Mouse (Mus musculus) intestine, postnatal 0 days (tissue): ENCODE results near the gene Glt6d1. TPM values are rescaled to one million over a fixed set of nuclear protein-coding genes. Genes with fewer than 3 reads are reported as not detected.
A peak's percentile ranks its signal among the peaks of the same experiment; 100 is the strongest.

ENCODE experiments used
- ATAC-seq: fragments of 200-750 bp; cut with Nextera tagmentation; 2 replicates; pipeline ENCODE4 v1.8.0; 2017; ENCODE audit warnings: mild to moderate bottlenecking, moderate TSS enrichment, moderate library complexity
- H3K27ac ChIP-seq: fragments of 300-500 bp; sonication (generic); 2 replicates; pipeline ENCODE4 v1.5.1; 2014; ENCODE audit warnings: mild to moderate bottlenecking, low read depth, low read length, moderate library complexity
- H3K27me3 ChIP-seq: fragments of 300-500 bp; sonication (generic); replicated peaks from 2 replicates; pipeline ENCODE4 v1.6.1; 2014; ENCODE audit warnings: low read length, mixed read lengths; ENCODE audit not compliant: control insufficient read depth, insufficient read depth
- H3K36me3 ChIP-seq: fragments of 300-500 bp; sonication (generic); 2 replicates; pipeline ENCODE4 v1.6.1; 2014; ENCODE audit warnings: mild to moderate bottlenecking, moderate library complexity; ENCODE audit not compliant: control insufficient read depth, insufficient read depth
- H3K4me1 ChIP-seq: fragments of 300-500 bp; sonication (generic); replicated peaks from 2 replicates; pipeline ENCODE4 v1.6.1; 2014; ENCODE audit warnings: antibody characterized with exemption, low read length, mixed read lengths; ENCODE audit not compliant: control insufficient read depth, insufficient read depth
- H3K4me2 ChIP-seq: fragments of 300-500 bp; sonication (generic); replicated peaks from 2 replicates; pipeline ENCODE4 v1.6.1; 2014; ENCODE audit warnings: low read depth, mild to moderate bottlenecking, moderate library complexity
- H3K4me3 ChIP-seq: fragments of 300-500 bp; sonication (generic); 2 replicates; pipeline ENCODE4 v1.5.1; 2014; ENCODE audit warnings: low read depth, low read length
- H3K9ac ChIP-seq: fragments of 300-500 bp; sonication (generic); 2 replicates; pipeline ENCODE4 v1.6.1; 2014; ENCODE audit warnings: mild to moderate bottlenecking, low read depth, low read length
- H3K9me3 ChIP-seq: fragments of 300-500 bp; sonication (generic); 2 replicates; pipeline ENCODE4 v1.6.1; 2016; ENCODE audit warnings: mixed run types; ENCODE audit not compliant: control insufficient read depth
- CTCF ChIP-seq: sonication (generic); IDR thresholded peaks from 2 replicates; pipeline ENCODE4 v1.5.1; 2016; ENCODE audit warnings: low read depth, mild to moderate bottlenecking, control low read depth, antibody characterized with exemption, moderate library complexity
- WGBS: fragments of 180-500 bp; shearing (Covaris S2); extraction: QIAGEN DNeasy Blood & Tissue Kit; methylation state at CpG from one replicate; pipeline ENCODE4 v1.1.7; 2014; 5-methylcytosine and 5-hydroxymethylcytosine counted together
- polyA plus RNA-seq: library from polyadenylated mRNA; unstranded; fragments of >200 nt; fragmentation: Nextera tagmentation; extraction: Ambion mirVana; gene quantifications from 2 replicates; pipeline ENCODE4 v1.2.1, GENCODE M21; 2015

Gene Glt6d1
- polyA plus RNA-seq, 1 experiment from 2014 or later: not detected

GRCm38 (mm10) chr2:25859891-25860290, 44.2 kb upstream of the Glt6d1 start:
- 69% methylated on average over 3 of the region's 3 CpGs for WGBS
- no peaks in the 10 kb centered on the region for H3K9me3 ChIP-seq
- no peaks in the 10 kb centered on the region for H3K4me1 ChIP-seq
- H3K27me3 ChIP-seq: peaks cover 8% of the 10 kb centered on the region
- H3K27ac ChIP-seq: no peak overlapping the region
- ATAC-seq: no peak
- no peak overlapping the region for H3K4me3 ChIP-seq
- no peak for TF ChIP-seq CTCF
- H3K36me3 ChIP-seq: no peaks in the 10 kb centered on the region
- no peak overlapping the region for H3K9ac ChIP-seq
- no peak overlapping the region for H3K4me2 ChIP-seq

DNA sequence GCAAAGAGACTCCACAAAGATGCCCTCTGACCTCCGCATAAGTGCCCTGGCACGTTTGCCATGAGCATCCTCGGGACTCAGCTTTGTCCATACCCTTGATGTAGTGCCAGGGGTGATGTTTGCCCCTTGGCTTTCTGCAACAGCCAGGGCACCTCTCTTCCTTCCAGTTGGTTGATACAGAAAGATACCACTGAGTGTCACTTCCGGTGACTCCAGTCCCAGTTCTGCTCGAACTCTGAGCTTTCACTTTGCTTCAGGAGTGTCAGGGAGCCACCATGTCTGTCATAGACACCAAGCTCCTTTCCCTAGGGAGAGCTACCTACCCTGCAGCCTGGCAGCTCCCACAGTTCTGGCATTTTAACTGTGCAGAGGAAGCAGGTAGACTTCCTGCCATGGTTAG, 38.4 kb upstream of the Glt6d1 start:
- Histone ChIP-seq H3K27me3 (no peaks in the 10 kb centered on the region), H3K9me3 (no peaks in the 10 kb centered on the region), H3K9ac (no peak overlapping the region), H3K36me3 (no peaks in the 10 kb centered on the region), H3K27ac (no peak overlapping the region), H3K4me2 (no peak overlapping the region), H3K4me3 (no peak overlapping the region), H3K4me1 (no peaks in the 10 kb centered on the region)
- TF ChIP-seq CTCF: no peak
- ATAC-seq: no peak
- WGBS: 73% methylated on average over 5 of the region's 5 CpGs

GRCm38 (mm10) chr2:25852626-25853025, 37.0 kb upstream of the Glt6d1 start:
- Histone ChIP-seq H3K4me1 (no peaks in the 10 kb centered on the region), H3K27me3 (no peaks in the 10 kb centered on the region), H3K4me3 (no peak overlapping the region), H3K4me2 (no peak overlapping the region), H3K36me3 (no peaks in the 10 kb centered on the region), H3K9me3 (no peaks in the 10 kb centered on the region), H3K27ac (no peak overlapping the region), H3K9ac (no peak overlapping the region)
- WGBS: 54% methylated on average over 3 of the region's 3 CpGs
- TF ChIP-seq CTCF: no peak
- ATAC-seq: no peak

- Histone ChIP-seq H3K27me3 (no peaks in the 10 kb centered on the region), H3K4me2 (no peak overlapping the region), H3K4me3 (no peak overlapping the region), H3K4me1 (no peaks in the 10 kb centered on the region), H3K9ac (no peak overlapping the region), H3K36me3 (no peaks in the 10 kb centered on the region), H3K9me3 (no peaks in the 10 kb centered on the region), H3K27ac (no peak overlapping the region)
- ATAC-seq: no peak
- WGBS: 16% methylated on average over 4 of the region's 4 CpGs
- peak; percentile 77 for TF ChIP-seq CTCF
Measured at GRCm38 (mm10) chr2:25850330-25850729, 34.7 kb upstream of the Glt6d1 start.

DNA sequence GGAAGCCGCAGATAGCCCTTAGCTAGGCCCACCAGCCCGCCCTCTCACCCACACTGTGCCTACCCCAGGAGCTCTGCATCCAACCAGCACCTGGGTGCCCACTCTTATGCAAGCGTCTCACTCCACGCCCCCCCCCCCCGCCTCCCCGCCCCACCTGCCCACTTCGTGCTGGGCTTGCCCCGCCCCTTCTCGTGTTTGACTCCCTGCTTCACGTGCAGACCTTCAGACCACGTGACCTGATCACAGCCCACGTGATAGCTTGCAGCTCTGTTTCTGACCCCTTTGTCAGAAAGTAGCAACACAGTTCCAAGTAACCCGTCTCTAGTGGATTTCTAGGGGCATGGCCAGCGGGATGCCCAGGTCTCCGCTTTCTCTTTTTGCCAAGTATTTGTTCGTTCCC, 31.6 kb upstream of the Glt6d1 start, which contains the start of gene Sohlh1:
Sohlh1 (minus strand) TSS at position 23 of the 400 bp plus-strand sequence.
- 83% methylated on average over 14 of the region's 16 CpGs for WGBS
- Histone ChIP-seq H3K4me2 (no peak within 1 kb of the TSS), H3K27ac (no peak within 1 kb of the TSS), H3K4me1 (no peaks in the 10 kb centered on the region), H3K36me3 (no peaks in the 10 kb centered on the region), H3K4me3 (no peak within 1 kb of the TSS), H3K9me3 (no peaks in the 10 kb centered on the region), H3K9ac (no peak within 1 kb of the TSS), H3K27me3 (no peaks in the 10 kb centered on the region)
- no peak for ATAC-seq
- TF ChIP-seq CTCF: no peak

DNA sequence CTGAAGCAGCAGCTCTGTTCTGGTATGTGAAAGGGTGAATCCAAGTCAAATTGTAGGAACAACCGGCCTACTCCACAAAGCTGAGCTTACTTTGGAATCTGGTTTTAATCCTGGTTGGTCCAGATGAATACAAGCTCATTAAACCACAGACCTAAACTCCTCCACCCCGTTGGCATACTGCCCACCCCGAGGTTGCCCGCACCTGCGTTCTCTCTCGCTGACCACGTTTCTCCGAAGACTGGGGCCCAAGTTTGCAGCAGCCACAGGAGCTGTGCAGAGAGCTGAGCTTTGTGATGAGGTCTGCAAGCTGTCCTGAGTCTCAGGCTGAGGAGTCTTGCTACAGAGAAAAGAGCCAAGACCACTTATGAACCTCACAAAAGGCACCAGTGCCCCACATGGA, 30.9 kb upstream of the Glt6d1 start:
- Histone ChIP-seq H3K27me3 (no peaks in the 10 kb centered on the region), H3K4me1 (no peaks in the 10 kb centered on the region), H3K4me3 (no peak overlapping the region), H3K27ac (no peak overlapping the region), H3K4me2 (no peak overlapping the region), H3K36me3 (no peaks in the 10 kb centered on the region), H3K9me3 (no peaks in the 10 kb centered on the region), H3K9ac (no peak overlapping the region)
- no peak for TF ChIP-seq CTCF
- ATAC-seq: no peak
- 80% methylated on average over 8 of the region's 8 CpGs for WGBS

- Histone ChIP-seq H3K4me3 (no peak overlapping the region), H3K9me3 (no peaks in the 10 kb centered on the region), H3K4me1 (no peaks in the 10 kb centered on the region), H3K27ac (no peak overlapping the region), H3K4me2 (no peak overlapping the region), H3K9ac (no peak overlapping the region), H3K27me3 (no peaks in the 10 kb centered on the region), H3K36me3 (no peaks in the 10 kb centered on the region)
- ATAC-seq: no peak
- no peak for TF ChIP-seq CTCF
- WGBS: 73% methylated on average over 3 of the region's 3 CpGs
Measured at GRCm38 (mm10) chr2:25844097-25844496, 28.4 kb upstream of the Glt6d1 start.
